Mouse (Mus musculus) layer of hippocampus, postnatal 10 days (tissue): ENCODE measurements around the gene Coq9. TPM values are rescaled to one million over a fixed set of nuclear protein-coding genes. Genes with fewer than 3 reads are reported as not detected.

Source experiments
- total RNA-seq, 2 experiments: library from RNA; stranded (reverse); gene quantifications; 2 replicates each; pipeline ENCODE4 v1.2.3; 2021

Gene Coq9
- total RNA-seq, 2 experiments from 2014 or later: 66.3 to 76.9 TPM

Other genes starting within 250 kb of the Coq9 start
- 10 to 100 TPM; 32.6 to 38.7 TPM for gene Rspry1, start 236.4 kb upstream of the Coq9 start, total RNA-seq
- gene Fam192a, start 236.3 kb upstream of the Coq9 start, total RNA-seq: 10 to 100 TPM; 37.5 to 42.9 TPM
- 100 to 1,000 TPM; 158 to 163 TPM for gene Arl2bp, start 171.7 kb upstream of the Coq9 start, total RNA-seq
- 10 to 100 TPM; 26.9 to 27.6 TPM for gene Pllp, start 142.0 kb upstream of the Coq9 start, total RNA-seq
- not detected for gene Ccl22, start 92.7 kb upstream of the Coq9 start, total RNA-seq
- 100 to 1,000 TPM; 348 to 361 TPM for gene Cx3cl1, start 66.3 kb upstream of the Coq9 start, total RNA-seq
- gene Ccl17, start 27.9 kb upstream of the Coq9 start, total RNA-seq: 1 to 10 TPM; 6.4 to 7.5 TPM
- 10 to 100 TPM; 73.4 to 95.8 TPM for gene Ciapin1, start within 50 bp of the Coq9 start, total RNA-seq
- 10 to 100 TPM; 52.8 to 58.3 TPM for gene Polr2c, start 19.1 kb downstream of the Coq9 start, total RNA-seq
- gene Dok4, start 38.0 kb downstream of the Coq9 start, total RNA-seq: 10 to 100 TPM; 75.5 to 81.2 TPM
- gene Ccdc102a, start 79.8 kb downstream of the Coq9 start, total RNA-seq: 1 to 10 TPM; 4.0 to 4.2 TPM
- under 1 TPM; 0.18 to 0.55 TPM for gene Adgrg5, start 85.4 kb downstream of the Coq9 start, total RNA-seq
- 100 to 1,000 TPM; 160 to 164 TPM for gene Adgrg1, start 136.4 kb downstream of the Coq9 start, total RNA-seq
- gene Adgrg3, start 179.4 kb downstream of the Coq9 start, total RNA-seq: under 1 TPM; 0.20 to 0.48 TPM
- 1 to 10 TPM; 1.9 to 3.2 TPM for gene Drc7, start 216.8 kb downstream of the Coq9 start, total RNA-seq
- 10 to 100 TPM; 38.5 to 38.9 TPM for gene Katnb1, start 242.9 kb downstream of the Coq9 start, total RNA-seq